Mouse (Mus musculus): ENCODE data around the gene Exosc5. TPM values are rescaled to one million over a fixed set of nuclear protein-coding genes. Genes with fewer than 3 reads are reported as not detected.
A peak's percentile ranks its signal among the peaks of the same experiment; 100 is the strongest.

The Exosc5 gene
- polyA plus RNA-seq, 1 experiment, result 64.7 TPM

DNA sequence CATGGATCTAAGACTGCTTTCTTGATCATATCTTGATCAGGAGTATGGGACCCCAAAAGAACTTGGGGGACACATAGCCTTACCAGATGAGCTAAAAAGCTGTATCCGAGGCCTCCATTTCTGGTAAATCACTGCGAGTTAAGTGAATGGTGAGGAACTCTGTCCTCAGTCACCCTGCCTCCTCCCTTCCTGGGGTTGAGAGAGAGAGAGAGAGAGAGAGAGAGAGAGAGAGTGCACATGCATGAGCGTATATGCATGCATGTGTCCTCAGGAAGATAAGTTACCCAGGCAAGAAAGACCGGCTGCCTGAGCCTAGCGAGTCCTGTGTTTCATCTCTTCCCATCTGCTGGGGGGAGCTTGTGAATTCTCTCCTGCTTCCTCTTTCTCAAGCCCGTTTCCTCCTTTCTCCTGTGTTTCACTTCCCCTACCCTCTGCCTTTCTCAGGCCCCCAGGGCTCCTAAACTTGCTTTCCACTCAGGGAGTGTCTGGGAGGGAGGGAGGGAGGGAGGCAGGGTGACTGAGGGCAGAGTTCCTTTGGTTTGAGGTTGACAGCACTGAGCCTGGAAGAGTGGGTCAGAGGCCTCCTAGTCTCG, 47.7 kb downstream of the Exosc5 start:
- Histone ChIP-seq H3K27me3 (ENCODE audit: control insufficient read depth, insufficient read depth, low read length) (no peaks in the 10 kb centered on the region), H3K4me1 (ENCODE audit: control insufficient read depth, insufficient read depth, insufficient read length, low read length) (peaks cover 17% of the 10 kb centered on the region), H3K27ac (ENCODE audit: insufficient read depth, low read depth, low read length) (peak overlapping the region; percentile 71; the same call in 1 of the 2 replicates), H3K36me3 (ENCODE audit: control insufficient read depth, insufficient read depth, low read length) (no peaks in the 10 kb centered on the region), H3K4me3 (ENCODE audit: low read depth, low read length) (no peak overlapping the region)
- TF ChIP-seq CTCF (IDR thresholded peaks at IDR 0.05; ENCODE audit: extremely low read depth, insufficient read length, insufficient replicate concordance, low read depth, low read length) (no peak), POLR2A (IDR thresholded peaks at IDR 0.05; ENCODE audit: low read depth, low read length) (no peak)
- 57% methylated on average over 7 of the region's 7 CpGs for WGBS

DNA sequence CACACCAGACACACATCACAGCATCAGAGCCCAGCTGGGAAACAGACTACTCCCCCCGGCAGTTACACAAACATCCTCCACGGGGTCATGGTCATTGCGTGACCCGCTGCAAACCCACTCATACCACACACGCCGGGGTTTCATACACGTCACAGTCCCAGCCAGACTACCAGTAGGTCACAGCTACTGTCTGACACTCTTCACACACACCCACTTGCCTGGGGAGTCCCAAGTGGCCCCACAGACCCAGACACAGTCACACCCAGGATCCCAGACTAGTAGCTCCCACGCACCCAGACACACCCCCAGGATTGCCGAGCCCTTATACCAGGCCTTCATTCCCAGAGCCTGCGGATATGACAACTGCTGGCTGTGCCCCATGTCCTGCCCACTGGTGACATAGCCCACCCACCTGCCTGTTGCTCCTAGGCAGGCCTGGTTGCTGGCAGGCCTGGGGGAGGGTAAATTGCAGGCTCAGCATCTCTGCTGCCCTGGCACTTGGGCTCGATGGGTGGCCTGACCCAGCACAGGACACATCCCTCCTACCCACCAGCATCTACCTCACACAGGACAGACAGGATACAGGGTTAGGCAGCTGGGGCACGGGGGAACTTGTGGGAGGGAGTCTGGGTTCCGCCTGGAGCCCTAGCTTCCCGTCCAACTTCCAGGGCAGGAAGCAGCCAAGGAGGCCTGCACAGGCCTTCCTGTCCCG, 48.8 kb downstream of the Exosc5 start:
- H3K4me3 ChIP-seq (ENCODE audit: low read depth, low read length), result no peak overlapping the region
- H3K36me3 ChIP-seq (ENCODE audit: control insufficient read depth, insufficient read depth, low read length), result peaks cover 7% of the 10 kb centered on the region
- H3K4me1 ChIP-seq (ENCODE audit: control insufficient read depth, insufficient read depth, insufficient read length, low read length), result peaks cover 21% of the 10 kb centered on the region
- WGBS, result 64% methylated on average over 15 of the region's 15 CpGs
- no peak for TF ChIP-seq POLR2A (IDR thresholded peaks at IDR 0.05; ENCODE audit: low read depth, low read length)
- TF ChIP-seq CTCF (IDR thresholded peaks at IDR 0.05; ENCODE audit: extremely low read depth, insufficient read length, insufficient replicate concordance, low read depth, low read length), result no peak
- peak overlapping the region; percentile 67 for H3K27ac ChIP-seq (ENCODE audit: insufficient read depth, low read depth, low read length)
- H3K27me3 ChIP-seq (ENCODE audit: control insufficient read depth, insufficient read depth, low read length), result no peaks in the 10 kb centered on the region

DNA sequence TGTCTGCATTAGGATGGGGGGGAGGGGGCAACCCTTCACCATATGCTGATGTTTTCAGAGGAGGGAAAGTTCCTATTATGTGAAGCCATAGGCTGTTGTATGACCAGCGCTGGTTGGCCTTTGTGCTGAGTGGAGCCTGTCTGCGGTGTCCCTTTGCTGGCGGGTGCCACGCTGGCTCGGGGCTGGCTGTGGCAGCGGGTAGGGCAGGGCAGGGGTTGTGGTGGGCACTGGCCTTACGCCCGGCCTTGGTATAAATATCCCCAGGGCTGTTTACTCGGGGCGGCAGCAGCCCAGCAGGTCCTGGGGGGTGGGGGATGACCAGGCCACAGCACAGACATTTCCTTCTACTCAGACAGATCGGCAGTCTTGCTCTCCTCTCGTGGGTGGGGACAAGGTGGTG, 51.0 kb downstream of the Exosc5 start:
- TF ChIP-seq CTCF (IDR thresholded peaks at IDR 0.05; ENCODE audit: extremely low read depth, insufficient read length, insufficient replicate concordance, low read depth, low read length) (no peak), POLR2A (IDR thresholded peaks at IDR 0.05; ENCODE audit: low read depth, low read length) (no peak)
- H3K4me1 ChIP-seq (ENCODE audit: control insufficient read depth, insufficient read depth, insufficient read length, low read length), result peaks cover 17% of the 10 kb centered on the region
- H3K36me3 ChIP-seq (ENCODE audit: control insufficient read depth, insufficient read depth, low read length), result peaks cover 28% of the 10 kb centered on the region
- H3K27ac ChIP-seq (ENCODE audit: insufficient read depth, low read depth, low read length), result peak overlapping the region; percentile 17; the same call in 1 of the 2 replicates
- no peak overlapping the region for H3K4me3 ChIP-seq (ENCODE audit: low read depth, low read length)
- 16% methylated on average over 12 of the region's 12 CpGs for WGBS
- H3K27me3 ChIP-seq (ENCODE audit: control insufficient read depth, insufficient read depth, low read length), result no peaks in the 10 kb centered on the region

DNA sequence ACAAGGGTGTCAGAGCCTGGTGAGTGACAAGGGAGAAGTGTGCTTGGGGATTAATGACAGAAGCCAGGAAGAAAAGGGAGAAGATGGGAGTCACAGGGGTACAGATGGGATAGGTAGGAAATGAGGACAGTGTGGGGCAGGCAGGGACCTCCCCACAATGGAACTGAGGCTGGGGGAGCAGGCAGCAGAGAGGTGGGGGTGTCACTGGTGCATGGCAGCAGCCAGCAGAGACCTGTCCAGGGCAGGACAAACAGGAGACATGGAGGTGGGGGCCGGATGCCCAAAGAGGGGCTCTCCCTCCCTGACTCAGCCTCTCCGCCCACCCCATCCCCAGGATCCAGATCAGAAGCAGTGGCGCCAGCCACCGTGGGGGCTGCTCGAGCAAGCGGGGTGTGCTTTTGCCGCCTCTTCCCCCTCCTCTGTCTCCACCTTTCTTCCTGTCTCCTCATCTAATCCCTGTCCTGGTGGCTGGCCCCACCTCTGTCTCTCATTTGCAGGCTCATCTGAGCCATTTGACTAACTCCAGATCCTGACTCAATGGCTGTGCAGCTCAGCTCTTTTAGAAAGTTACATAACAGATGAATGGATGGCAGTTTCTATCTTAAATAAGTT, 51.7 kb downstream of the Exosc5 start:
- no peak overlapping the region for H3K4me3 ChIP-seq (ENCODE audit: low read depth, low read length)
- H3K27ac ChIP-seq (ENCODE audit: insufficient read depth, low read depth, low read length), result peak overlapping the region; percentile 39; the same call in 1 of the 2 replicates
- peaks cover 35% of the 10 kb centered on the region for H3K36me3 ChIP-seq (ENCODE audit: control insufficient read depth, insufficient read depth, low read length)
- WGBS, result 37% methylated on average over 7 of the region's 7 CpGs
- H3K4me1 ChIP-seq (ENCODE audit: control insufficient read depth, insufficient read depth, insufficient read length, low read length), result peaks cover 17% of the 10 kb centered on the region
- no peaks in the 10 kb centered on the region for H3K27me3 ChIP-seq (ENCODE audit: control insufficient read depth, insufficient read depth, low read length)
- TF ChIP-seq CTCF (IDR thresholded peaks at IDR 0.05; ENCODE audit: extremely low read depth, insufficient read length, insufficient replicate concordance, low read depth, low read length) (no peak), POLR2A (IDR thresholded peaks at IDR 0.05; ENCODE audit: low read depth, low read length) (no peak)

DNA sequence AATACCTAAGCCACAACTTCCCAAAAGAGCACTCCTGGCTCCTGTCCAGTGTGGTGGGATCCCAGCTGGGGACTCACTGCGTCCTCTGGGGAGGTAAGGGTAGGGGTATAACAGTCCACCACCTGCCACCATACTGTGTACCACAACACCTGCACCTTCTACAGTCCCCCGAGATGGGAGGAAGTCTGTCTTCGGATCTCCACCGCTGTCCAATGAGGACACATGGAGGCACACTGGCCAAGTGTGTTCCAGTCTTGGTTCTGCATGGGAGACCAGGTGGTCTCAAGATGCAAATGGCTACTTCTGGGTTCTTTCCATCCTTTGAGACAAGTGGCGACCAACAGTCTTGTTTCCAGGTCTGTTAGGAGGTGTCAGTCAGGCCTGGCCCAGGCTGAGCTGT, 52.2 kb downstream of the Exosc5 start:
- H3K27ac ChIP-seq (ENCODE audit: insufficient read depth, low read depth, low read length), result peak overlapping the region; percentile 20; the same call in 1 of the 2 replicates
- 72% methylated on average over 5 of the region's 5 CpGs for WGBS

DNA sequence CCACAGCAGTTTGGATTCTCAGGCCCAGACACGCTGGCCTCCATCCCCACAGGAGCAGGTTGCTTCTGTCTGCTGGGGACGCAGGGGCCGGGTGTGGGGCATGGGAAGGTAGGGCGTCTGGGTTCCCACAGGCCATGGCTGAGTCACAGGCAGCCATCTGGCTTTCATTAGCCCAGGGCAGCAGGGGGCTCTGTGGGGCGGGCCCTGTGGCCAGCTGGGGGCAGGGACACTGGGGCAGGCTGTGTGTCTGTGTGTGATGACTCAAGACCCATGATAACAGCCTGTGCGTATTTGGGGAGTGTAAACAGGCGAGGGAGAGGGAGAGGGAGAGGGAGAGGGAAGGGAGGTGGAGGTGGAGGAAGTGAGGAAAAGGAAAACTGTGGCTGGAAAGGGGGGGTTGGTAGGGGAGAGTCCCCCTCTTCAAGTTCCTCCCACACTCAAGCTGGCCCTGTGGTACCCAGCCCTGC, 52.8 kb downstream of the Exosc5 start:
- no peak for TF ChIP-seq POLR2A (IDR thresholded peaks at IDR 0.05; ENCODE audit: low read depth, low read length)
- no peak for TF ChIP-seq CTCF (IDR thresholded peaks at IDR 0.05; ENCODE audit: extremely low read depth, insufficient read length, insufficient replicate concordance, low read depth, low read length)
- no peak overlapping the region for H3K4me3 ChIP-seq (ENCODE audit: low read depth, low read length)
- peaks cover 40% of the 10 kb centered on the region for H3K36me3 ChIP-seq (ENCODE audit: control insufficient read depth, insufficient read depth, low read length)
- WGBS, result 51% methylated on average over 7 of the region's 7 CpGs
- H3K27ac ChIP-seq (ENCODE audit: insufficient read depth, low read depth, low read length), result peak overlapping the region; percentile 20; the same call in 1 of the 2 replicates
- no peaks in the 10 kb centered on the region for H3K27me3 ChIP-seq (ENCODE audit: control insufficient read depth, insufficient read depth, low read length)
- H3K4me1 ChIP-seq (ENCODE audit: control insufficient read depth, insufficient read depth, insufficient read length, low read length), result peaks cover 12% of the 10 kb centered on the region

More for the DNA sequence above, 52.2 kb downstream of the Exosc5 start:
- Histone ChIP-seq H3K4me3 (ENCODE audit: low read depth, low read length) (no peak overlapping the region), H3K27me3 (ENCODE audit: control insufficient read depth, insufficient read depth, low read length) (no peaks in the 10 kb centered on the region), H3K4me1 (ENCODE audit: control insufficient read depth, insufficient read depth, insufficient read length, low read length) (peaks cover 13% of the 10 kb centered on the region), H3K36me3 (ENCODE audit: control insufficient read depth, insufficient read depth, low read length) (peaks cover 39% of the 10 kb centered on the region)
- TF ChIP-seq CTCF (IDR thresholded peaks at IDR 0.05; ENCODE audit: extremely low read depth, insufficient read length, insufficient replicate concordance, low read depth, low read length) (no peak), POLR2A (IDR thresholded peaks at IDR 0.05; ENCODE audit: low read depth, low read length) (no peak)

DNA sequence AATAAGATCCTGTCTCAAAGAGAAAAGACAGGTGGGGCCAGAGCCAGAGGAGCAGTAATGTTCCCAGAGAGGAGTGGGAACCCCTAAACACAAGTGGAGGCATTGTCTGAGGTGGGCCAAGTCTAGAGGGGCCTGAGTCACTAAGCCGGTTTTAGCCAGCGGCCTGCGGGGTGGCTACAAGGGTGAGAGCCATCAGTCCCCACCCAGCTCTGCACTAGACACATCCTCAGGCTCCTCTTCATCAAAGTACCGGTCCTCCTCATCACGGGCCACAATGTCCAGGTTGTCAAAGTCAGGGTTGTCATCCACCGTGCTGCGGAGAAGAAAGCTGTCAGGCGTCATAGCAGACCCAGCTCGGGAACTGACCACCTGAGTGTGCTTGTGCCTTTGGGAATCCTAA, 53.8 kb downstream of the Exosc5 start:
- TF ChIP-seq CTCF (IDR thresholded peaks at IDR 0.05; ENCODE audit: extremely low read depth, insufficient read length, insufficient replicate concordance, low read depth, low read length), result no peak
- TF ChIP-seq POLR2A (IDR thresholded peaks at IDR 0.05; ENCODE audit: low read depth, low read length), result no peak
- no peak overlapping the region for H3K4me3 ChIP-seq (ENCODE audit: low read depth, low read length)
- peaks cover 41% of the 10 kb centered on the region for H3K36me3 ChIP-seq (ENCODE audit: control insufficient read depth, insufficient read depth, low read length)
- H3K27ac ChIP-seq (ENCODE audit: insufficient read depth, low read depth, low read length), result no peak overlapping the region
- peaks cover 12% of the 10 kb centered on the region for H3K4me1 ChIP-seq (ENCODE audit: control insufficient read depth, insufficient read depth, insufficient read length, low read length)
- H3K27me3 ChIP-seq (ENCODE audit: control insufficient read depth, insufficient read depth, low read length), result no peaks in the 10 kb centered on the region
- WGBS, result 93% methylated on average over 9 of the region's 9 CpGs
